Mouse (Mus musculus) heart, adult 18-20 months (tissue): Measurements from ENCODE around the gene Gm17374. TPM values are rescaled to one million over a fixed set of nuclear protein-coding genes. Genes with fewer than 3 reads are reported as not detected.
"Not testable (repeated sequence)": the region's sequence is repeated elsewhere in the genome, so short reads cannot be mapped to it uniquely, and the experiment has no call there.

Experiments used
- DNase-seq, 2 experiments: peaks; one replicate each; pipeline ENCODE4 v3.0.0; 2021 to 2022; ENCODE audit warnings: mixed read lengths in 1 of 2
- long read RNA-seq, 2 experiments: library from polyadenylated mRNA; stranded (forward); transcript quantifications; one replicate each; pipeline ENCODE4 v2.0.0; 2021
- total RNA-seq, 2 experiments: library from RNA; stranded (reverse); gene quantifications; 2 replicates each; pipeline ENCODE4 v1.2.3; 2021

Gm17374 gene
- total RNA-seq: not detected
- long read RNA-seq, experiment 1: 0 reads
- long read RNA-seq, experiment 2: 0 reads

DNA sequence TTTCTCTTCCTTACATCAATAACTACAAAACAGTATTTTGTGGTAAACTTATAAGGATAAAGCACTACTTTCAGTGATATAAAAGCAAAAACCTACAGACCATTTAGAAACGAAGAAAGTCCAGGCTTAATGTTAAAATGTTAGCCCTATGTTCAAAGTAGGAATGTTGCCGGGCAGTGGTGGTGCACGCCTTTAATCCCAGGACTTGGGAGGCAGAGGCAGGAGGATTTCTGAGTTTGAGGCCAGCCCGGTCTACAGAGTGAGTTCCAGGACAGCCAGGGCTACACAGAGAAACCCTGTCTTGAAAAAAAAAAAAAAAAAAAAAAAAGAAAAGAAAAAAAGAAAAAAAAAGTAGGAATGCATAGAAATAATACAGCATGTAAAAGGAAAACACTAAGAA is at the start of gene Gm17374:
Gene Gm17374, plus strand, starts transcription at position 301 of the 400 bp plus-strand sequence.
- DNase-seq: not testable (repeated sequence)

DNA sequence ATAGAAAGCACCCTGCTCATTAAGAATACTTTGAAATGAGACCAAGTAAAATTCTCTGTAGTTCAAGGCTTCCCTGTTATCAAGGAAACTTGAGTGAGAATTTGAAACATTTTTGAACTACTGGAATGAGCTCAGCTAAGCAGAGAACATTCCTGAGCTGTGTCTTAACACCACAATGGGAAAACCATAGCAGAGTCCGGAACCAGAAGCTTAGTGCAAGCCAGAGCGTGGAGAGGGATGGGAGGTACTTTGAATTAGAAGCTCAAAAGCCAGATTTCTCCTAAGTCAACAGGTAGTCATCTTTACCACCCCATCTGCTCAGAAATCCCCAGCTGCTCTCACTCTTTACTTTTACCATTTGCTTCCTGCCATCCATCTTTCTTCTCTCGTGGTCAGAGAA is 46.9 kb upstream of the Gm17374 start:
- DNase-seq: no peak

DNA sequence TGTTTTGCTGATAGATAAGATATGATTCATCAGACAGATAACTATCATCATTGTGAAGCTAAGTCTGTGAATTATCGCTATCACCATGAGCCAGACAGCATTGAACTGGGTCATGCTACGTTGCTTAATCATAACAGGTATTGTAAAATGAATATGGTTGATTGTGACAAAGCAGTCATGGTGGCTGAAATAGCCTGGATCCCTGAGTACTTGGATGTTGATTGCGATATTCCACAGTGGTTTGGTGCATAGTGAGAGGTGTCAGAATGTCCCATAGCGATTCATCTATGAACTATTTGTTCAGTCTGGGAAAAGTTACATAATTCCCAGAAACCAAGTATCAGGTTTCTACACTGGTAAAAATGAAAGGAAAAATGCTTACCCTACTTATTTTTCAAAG is 44.2 kb upstream of the Gm17374 start:
- no peak for DNase-seq

DNA sequence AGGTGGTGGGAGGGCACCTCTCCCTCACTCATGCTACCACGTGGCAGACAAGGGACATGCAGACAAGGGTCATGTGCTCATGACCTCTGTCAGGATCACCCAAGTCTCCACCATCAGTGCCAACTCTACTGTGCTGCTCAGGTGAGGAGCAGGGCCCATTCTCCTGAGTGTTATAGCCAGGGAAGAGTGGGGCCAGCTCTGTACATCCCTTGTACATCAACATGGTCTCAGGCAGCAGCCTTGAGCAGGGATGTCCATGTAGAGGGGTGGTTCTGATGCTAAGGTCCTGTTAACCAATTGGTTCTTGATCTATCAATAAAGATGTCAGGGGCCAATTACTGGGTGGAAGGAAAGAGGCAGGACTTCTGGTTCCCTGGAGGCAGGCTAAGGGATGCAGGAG is 42.9 kb upstream of the Gm17374 start:
- no peak for DNase-seq

DNA sequence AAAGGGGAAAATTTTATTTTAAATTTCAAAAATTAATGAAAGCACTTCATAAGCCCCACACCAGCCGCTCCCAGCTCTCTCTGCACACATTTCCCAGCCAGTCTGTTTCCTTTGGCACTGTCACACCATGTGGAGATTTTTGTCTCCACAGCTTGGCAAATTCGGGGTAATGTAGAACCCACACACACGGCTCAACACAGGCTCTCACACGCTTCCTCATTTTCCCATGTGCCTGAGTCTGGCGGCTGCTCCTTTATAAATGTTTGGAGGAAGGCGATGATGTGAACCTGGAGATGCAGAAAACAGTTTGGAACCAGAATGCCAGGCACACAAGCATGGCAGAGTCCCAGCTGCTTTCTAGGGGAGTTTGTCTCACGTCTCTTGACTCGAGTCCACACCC is 38.0 kb upstream of the Gm17374 start:
- DNase-seq: no peak

DNA sequence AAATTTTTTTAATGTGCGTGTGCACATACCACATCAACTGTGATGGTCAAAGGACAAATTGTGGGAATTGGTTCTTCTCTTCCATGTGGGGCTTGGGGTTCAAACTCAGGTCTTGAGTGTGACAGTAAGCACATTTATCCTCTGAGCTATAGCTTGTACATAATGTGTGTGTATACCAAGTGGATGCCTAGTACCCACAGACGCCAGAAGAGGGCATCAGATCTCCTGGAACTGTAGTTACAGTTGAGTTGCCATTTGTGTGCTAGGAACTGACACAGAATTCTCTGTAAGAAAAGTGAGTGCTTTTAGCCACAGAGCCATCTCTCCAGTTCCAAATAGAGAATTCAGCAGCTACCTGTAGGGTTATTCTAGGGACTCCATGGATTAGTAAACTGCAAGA is 26.3 kb upstream of the Gm17374 start:
- no peak for DNase-seq

DNA sequence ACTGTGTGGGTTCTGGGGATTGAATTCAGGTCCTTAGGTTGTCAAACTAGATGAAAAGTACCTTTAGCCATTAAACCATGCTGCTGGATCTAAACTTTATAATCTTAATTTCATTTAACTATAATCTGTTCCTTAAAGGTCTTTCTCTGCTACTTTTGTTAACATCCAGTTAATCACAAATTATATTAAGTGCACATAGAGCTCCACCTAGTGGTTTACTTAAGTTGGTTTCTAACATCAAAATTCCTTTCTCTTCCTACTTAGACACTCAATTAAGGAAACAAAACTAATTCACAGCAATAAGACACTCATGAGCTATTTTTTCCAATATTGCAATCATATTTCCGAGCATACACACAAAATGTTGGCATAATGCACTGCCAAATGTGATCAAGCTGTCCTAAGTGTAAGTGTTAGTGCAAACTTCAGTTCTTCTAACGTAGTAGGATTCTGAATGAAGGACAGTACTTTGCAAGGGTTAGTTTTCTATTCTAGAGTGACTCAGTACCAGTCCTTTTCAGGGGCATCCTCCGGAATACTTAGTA is 7.4 kb downstream of the Gm17374 start:
- DNase-seq: peak in 1 of 2 experiments; percentile 34

DNA sequence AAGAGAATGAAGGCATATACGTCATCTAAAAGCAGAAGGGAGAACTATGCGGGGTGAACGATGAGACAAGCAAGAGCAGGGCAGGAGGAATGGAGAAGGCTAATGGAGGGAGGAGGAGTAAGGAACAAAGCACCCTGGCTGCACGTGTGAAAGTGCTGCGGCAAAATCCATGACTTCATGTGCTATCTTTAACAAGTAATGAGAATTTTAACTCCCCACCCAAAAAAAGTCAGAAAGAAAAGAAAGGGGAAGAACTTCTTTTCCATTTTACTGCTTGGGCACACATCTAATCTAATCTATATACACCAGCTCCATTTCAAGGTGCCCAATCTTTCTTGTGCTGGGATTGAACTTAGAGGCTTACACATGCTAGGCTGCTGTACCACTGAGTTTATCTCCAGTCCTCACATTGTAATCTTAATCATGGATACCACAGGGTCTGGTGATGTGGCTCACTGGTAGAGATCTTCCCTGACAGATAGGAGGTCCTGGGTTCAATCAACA is 11.6 kb downstream of the Gm17374 start:
- DNase-seq: no peak

DNA sequence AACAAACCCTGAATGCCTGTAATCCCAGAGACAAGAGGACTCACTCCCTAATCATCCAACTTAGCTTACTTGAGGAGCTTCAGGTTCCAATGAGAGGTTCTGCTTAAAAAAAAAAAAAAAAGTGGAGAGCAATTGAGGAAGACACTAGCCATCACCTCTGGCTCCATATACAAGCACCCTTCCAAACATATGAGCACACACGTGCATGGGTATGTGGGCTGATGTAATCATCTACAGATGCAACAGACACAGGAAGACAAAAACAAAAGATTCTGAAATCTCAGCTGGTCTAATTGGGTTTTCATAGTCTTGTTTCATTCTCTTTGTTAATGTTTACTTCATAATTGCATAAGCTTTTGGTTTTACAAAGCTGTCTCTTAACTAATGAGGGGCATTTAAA is 17.2 kb downstream of the Gm17374 start:
- DNase-seq: no peak

DNA sequence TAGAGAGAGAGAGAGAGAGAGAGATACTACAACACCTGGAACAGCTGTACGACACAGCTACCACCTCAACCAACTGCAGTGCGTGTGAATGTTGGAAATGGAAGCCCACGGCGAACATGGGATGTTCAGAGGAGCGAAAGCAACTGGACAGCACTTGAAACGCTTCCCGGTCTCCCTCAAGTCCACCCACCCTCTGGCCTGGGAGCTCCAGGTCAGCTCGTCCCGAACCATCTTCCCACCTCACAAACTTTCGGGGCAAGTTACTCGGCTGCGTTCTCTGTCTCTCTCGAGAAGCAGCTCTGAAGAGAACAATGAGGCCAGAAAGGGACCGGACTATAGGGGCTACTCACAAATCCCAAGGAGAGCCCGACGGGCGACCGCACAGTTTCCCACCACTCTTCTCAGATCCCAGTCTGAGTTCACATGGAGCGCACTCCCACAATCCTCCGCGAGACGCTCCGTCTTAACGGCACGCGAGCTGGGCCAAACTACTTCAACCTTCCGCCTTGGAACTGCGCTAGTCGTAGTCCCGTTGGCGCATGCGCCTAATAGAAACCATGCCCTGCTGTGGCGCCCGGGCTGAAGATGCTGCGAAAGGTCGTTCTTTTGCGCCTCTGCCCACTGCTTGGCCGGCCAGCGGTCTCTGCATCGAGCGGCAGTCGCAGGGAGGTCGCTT is 18.4 kb downstream of the Gm17374 start, which contains the start of the genes Esf1 and Ndufaf5:
Gene Esf1, minus strand, starts transcription at position 438 of the 676 bp plus-strand sequence.
Gene Ndufaf5, plus strand, starts transcription at position 523 of the 676 bp plus-strand sequence.
- DNase-seq: peak; percentile 97 to 100

DNA sequence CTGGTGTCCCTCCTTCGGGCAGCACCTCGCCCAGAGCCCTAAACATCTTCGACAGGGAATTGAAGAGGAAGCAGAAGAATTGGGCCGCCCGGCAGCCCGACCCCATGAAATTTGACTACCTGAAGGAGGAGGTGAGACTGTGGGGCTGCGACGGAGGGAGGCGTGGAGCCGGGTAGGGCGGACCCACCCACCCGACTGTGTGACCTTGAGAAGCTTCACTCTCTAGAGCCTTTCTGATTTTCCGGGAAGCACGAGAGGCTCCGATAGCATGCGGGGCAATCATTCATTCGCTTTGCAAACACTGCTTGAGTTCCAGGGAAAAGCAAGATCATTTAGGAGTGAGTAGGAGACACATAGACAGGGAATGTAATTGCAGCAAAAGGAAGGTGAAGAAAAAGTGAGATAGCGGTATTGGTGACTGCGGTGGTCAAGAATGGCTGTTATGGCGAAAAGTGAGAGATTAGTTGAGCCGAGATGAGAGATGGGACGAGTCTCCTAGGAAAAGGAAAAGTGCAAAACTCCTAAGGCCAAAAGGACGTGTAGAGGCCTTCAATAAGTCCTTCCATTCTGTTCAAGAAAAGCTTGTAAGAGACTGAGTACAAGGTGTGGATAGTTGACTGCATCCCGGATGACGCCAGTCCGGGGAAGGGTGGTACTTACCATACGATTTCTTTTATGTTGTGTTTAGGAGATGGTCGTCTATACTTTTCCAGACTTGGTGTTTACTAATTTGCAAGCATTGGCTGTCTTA is 19.1 kb downstream of the Gm17374 start:
- DNase-seq: no peak

DNA sequence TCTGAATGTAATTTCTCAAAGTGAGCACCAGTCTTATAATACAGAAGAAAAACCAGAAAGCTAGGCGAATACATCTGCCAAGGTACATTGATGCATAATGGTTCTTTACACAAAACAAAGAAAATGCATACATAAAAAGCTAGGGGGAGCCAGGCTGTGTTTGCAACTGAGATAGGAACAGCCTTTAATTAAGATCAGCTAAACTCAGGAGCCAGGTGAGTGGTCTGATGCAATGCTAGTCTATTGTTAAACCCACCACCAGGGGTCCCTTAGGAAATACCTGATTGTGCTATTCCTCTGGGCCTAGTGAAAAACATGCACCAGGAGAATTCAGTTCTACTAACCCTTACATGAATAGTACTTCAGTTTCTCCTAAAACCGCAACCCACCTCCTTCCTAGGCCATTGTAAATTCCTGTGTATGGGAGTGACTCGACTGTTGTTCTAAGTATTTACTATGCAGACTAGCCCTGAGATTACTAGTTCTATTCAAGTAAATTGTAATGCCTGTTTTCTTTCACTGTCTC is 33.9 kb downstream of the Gm17374 start:
- DNase-seq: not testable (repeated sequence)

DNA sequence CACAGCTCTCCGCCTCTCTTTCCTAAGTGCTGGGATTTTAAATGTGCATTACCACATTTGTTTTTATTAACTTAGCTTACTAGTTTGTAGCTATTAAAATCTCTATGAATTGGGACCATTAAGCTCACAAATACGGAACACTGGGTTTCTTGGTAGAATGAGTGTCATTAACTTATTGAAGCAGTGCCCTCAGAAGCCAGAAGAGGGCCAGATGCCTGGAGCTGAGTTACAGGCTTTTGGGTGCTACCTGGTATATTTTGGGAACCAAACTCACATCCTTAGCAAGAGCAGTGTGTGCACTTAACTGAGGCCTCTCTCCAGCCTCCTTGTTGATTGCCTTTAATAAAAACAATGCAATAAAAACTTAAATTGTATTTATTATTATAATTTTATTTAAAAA is 48.9 kb downstream of the Gm17374 start:
- no peak for DNase-seq

DNA sequence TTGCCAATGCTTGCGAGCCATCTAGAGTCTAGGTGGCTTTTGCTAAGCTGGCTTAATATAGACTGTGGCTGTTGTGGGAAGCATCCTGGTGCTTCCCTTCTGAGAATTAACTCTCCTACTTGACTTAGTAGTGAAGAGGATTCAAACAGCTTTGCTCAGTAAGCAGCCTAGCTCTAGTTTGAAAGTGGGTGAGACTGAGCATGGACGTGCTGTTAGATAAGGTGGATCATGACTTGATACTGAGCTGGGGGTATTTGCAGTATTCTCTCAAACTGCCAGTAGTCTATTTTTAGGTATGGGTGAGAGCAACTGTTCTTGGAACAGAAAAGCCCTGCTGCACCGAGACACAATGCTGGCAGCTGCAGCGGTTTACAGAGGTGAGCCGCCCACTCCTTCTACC is 50.7 kb downstream of the Gm17374 start:
- peak; percentile 22 to 28 for DNase-seq

Other genes starting within 250 kb of the Gm17374 start
- gene Tasp1, start 85.2 kb upstream of the Gm17374 start, total RNA-seq: 1 to 10 TPM; 7.0 to 7.8 TPM
- gene Esf1, start 18.5 kb downstream of the Gm17374 start, total RNA-seq: 10 to 100 TPM; 11.6 to 12.2 TPM
- 10 to 100 TPM; 34.0 to 36.9 TPM for gene Ndufaf5, start 18.6 kb downstream of the Gm17374 start, total RNA-seq
- gene Sel1l2, start 237.7 kb downstream of the Gm17374 start, total RNA-seq: not detected
- gene Macrod2, start 243.3 kb downstream of the Gm17374 start, total RNA-seq: 1 to 10 TPM; 7.2 to 8.3 TPM